Mouse (Mus musculus): ENCODE results near the gene Hist3h2ba.

- TF ChIP-seq CTCF (IDR thresholded peaks at IDR 0.05; ENCODE audit: extremely low read depth, insufficient read depth, low read length): no peak
- TF ChIP-seq POLR2A (IDR thresholded peaks at IDR 0.05; ENCODE audit: extremely low read depth, insufficient read depth, low read length): no peak
These were observed 44.4 kb upstream of the Hist3h2ba start for GRCm38 (mm10) chr11:58904410-58904718.
